Mouse (Mus musculus) cerebellum, adult 2 months (tissue): ENCODE data around the gene Il4i1. TPM values are rescaled to one million over a fixed set of nuclear protein-coding genes. Genes with fewer than 3 reads are reported as not detected.

Experiments
- DNase-seq, 2 experiments: peaks; one replicate each; pipeline ENCODE4 v3.0.0; 2021
- H3K27ac ChIP-seq: fragments of 200-500 bp; 2 replicates; pipeline ENCODE4 v1.5.1; 2012; ENCODE audit warnings: low read length, control low read depth, inconsistent platforms; ENCODE audit not compliant: insufficient read depth
- H3K27me3 ChIP-seq: fragments of 200-500 bp; 2 replicates; pipeline ENCODE4 v1.6.1; 2012; ENCODE audit warnings: inconsistent platforms, mild to moderate bottlenecking, low read length, moderate library complexity; ENCODE audit not compliant: control insufficient read depth, insufficient read depth
- H3K4me1 ChIP-seq: fragments of 200-500 bp; 2 replicates; pipeline ENCODE4 v1.6.1; 2011; ENCODE audit warnings: low read length; ENCODE audit not compliant: control insufficient read depth, insufficient read depth
- H3K4me3 ChIP-seq: fragments of 200-500 bp; replicated peaks from 2 replicates; pipeline ENCODE3; 2011; ENCODE audit warnings: mild to moderate bottlenecking, low read depth, low read length, control low read depth; ENCODE audit not compliant: insufficient read depth
- CTCF ChIP-seq: fragments of 200-500 bp; IDR thresholded peaks from 2 replicates; pipeline ENCODE4 v1.5.1; 2011; ENCODE audit warnings: low read depth, mild to moderate bottlenecking, control low read depth, low read length, moderate library complexity, borderline replicate concordance; ENCODE audit not compliant: insufficient read depth
- POLR2A ChIP-seq: fragments of 200-500 bp; IDR thresholded peaks from 2 replicates; pipeline ENCODE4 v1.6.1; 2011; ENCODE audit warnings: low read length, control low read depth, borderline replicate concordance; ENCODE audit not compliant: insufficient read depth
- WGBS: fragments of 180-500 bp; shearing (Covaris S2); methylation state at CpG from one replicate; pipeline ENCODE4 v1.1.7; 2018; 5-methylcytosine and 5-hydroxymethylcytosine counted together
- polyA plus RNA-seq: library from polyadenylated mRNA; depleted of rRNA; stranded (reverse); fragments of >200 nt; gene quantifications from 2 replicates; pipeline ENCODE4 v1.2.3, GENCODE M21; 2012

Gene Il4i1
- polyA plus RNA-seq, 1 experiment, result 1.9 TPM

GRCm38 (mm10) chr7:44836423-44837053 is 20.4 kb downstream of the Il4i1 start:
- 56% methylated on average over 9 of the region's 9 CpGs for WGBS
- TF ChIP-seq CTCF (no peak), POLR2A (no peak)

GRCm38 (mm10) chr7:44838073-44838472 is 21.9 kb downstream of the Il4i1 start:
- no peak for TF ChIP-seq POLR2A
- TF ChIP-seq CTCF, result no peak

More at GRCm38 (mm10) chr7:44836423-44837053, 20.4 kb downstream of the Il4i1 start:
- Histone ChIP-seq H3K4me1 (no peaks in the 10 kb centered on the region; the same call in 1 of the 2 replicates), H3K27ac (no peak overlapping the region), H3K27me3 (no peaks in the 10 kb centered on the region), H3K4me3 (no peak overlapping the region)
- no peak for DNase-seq

DNA sequence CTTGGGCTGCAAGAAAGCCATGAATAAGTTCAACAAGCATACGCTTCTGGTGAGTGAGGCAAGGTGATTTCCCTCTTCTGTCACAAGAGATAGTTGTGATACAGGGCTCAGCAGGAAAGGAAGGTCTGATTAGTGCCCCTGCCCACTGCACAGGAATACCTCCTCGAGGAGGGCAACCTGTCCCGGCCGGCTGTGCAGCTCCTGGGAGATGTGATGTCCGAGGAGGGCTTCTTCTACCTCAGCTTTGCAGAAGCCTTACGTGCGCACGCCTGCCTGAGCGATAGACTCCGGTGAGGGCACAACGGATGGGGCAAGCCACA is 22.9 kb downstream of the Il4i1 start:
- Histone ChIP-seq H3K27ac (no peak overlapping the region), H3K27me3 (no peaks in the 10 kb centered on the region), H3K4me3 (no peak overlapping the region), H3K4me1 (no peaks in the 10 kb centered on the region; the same call in 1 of the 2 replicates)
- 44% methylated on average over 11 of the region's 11 CpGs for whole genome bisulfite sequencing
- no peak for DNase-seq
- TF ChIP-seq POLR2A (no peak), CTCF (no peak)

More at GRCm38 (mm10) chr7:44838073-44838472, 21.9 kb downstream of the Il4i1 start:
- H3K4me1 ChIP-seq, result no peaks in the 10 kb centered on the region; the same call in 1 of the 2 replicates
- no peak overlapping the region for H3K4me3 ChIP-seq
- no peaks in the 10 kb centered on the region for H3K27me3 ChIP-seq
- no peak overlapping the region for H3K27ac ChIP-seq
- DNase-seq, result no peak
- 53% methylated on average over 6 of the region's 6 CpGs for WGBS

DNA sequence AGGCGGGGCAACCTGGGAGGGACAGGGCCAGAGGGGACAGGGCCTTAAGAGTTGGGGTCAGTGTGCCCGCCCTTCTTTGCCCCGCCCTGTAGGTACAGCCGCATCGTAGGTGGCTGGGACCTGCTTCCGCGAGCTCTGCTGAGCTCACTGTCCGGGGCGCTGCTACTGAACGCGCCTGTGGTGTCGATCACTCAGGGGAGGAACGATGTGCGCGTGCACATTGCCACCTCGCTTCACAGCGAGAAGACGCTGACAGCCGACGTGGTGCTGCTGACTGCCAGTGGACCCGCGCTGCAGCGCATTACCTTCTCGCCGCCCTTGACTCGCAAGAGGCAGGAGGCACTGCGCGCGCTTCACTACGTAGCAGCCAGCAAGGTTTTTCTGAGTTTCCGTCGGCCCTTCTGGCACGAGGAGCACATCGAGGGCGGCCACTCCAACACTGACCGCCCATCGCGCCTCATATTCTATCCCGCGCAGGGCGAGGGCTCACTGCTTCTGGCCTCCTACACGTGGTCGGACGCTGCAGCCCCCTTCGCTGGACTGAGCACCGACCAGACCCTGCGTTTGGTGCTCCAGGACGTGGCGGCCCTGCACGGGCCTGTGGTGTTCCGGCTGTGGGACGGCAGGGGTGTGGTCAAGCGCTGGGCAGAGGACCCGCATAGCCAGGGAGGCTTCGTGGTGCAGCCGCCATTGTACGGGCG is 23.5 kb downstream of the Il4i1 start:
- no peak for TF ChIP-seq CTCF
- TF ChIP-seq POLR2A, result no peak
- Histone ChIP-seq H3K4me1 (no peaks in the 10 kb centered on the region; the same call in 1 of the 2 replicates), H3K4me3 (peak overlapping the region; percentile 1), H3K27ac (no peak overlapping the region), H3K27me3 (no peaks in the 10 kb centered on the region)
- peak in 1 of 2 experiments; percentile 29 for DNase-seq
- 8% methylated on average over 58 of the region's 58 CpGs for WGBS

GRCm38 (mm10) chr7:44840426-44840825 is 24.2 kb downstream of the Il4i1 start:
- 57% methylated on average over 14 of the region's 14 CpGs for WGBS
- Histone ChIP-seq H3K4me3 (no peak overlapping the region), H3K27ac (no peak overlapping the region), H3K27me3 (no peaks in the 10 kb centered on the region), H3K4me1 (no peaks in the 10 kb centered on the region; the same call in 1 of the 2 replicates)
- TF ChIP-seq CTCF (no peak), POLR2A (no peak; the same call in 1 of the 2 replicates)
- DNase-seq, result no peak

DNA sequence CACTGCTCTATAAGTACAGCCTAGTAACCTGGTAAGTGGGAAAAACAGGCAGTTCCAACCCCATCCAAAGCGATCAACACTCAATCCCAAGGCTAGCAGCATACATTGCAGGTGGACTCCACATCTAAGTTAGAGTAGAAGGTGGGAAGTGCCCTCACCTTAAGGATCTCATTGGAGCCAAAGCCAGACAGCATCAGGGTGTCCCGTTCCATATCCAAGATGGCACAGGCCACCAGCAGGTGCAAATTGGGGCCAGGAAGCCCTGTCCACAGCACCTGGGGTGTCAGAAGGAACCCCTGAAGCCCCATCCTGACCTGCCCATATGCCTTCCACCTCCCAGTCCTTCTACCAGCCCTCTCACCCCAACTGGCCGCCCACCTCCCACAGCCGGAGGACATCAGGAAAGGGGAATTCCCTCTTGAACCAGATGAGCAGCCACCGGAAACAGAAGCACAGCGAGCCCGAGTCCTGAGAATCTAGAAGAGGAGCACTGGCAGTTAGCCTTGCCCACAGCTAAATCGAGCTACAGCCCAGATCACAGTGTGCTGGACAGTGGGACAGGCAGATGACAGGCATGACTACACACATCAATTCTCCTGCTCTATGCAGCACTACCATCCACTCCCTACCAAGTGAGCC is 25.8 kb downstream of the Il4i1 start:
- Histone ChIP-seq H3K4me3 (no peak overlapping the region), H3K27ac (no peak overlapping the region), H3K4me1 (no peaks in the 10 kb centered on the region; the same call in 1 of the 2 replicates), H3K27me3 (no peaks in the 10 kb centered on the region)
- TF ChIP-seq CTCF, result no peak
- no peak for TF ChIP-seq POLR2A
- 82% methylated on average over 8 of the region's 8 CpGs for WGBS
- DNase-seq, result no peak

DNA sequence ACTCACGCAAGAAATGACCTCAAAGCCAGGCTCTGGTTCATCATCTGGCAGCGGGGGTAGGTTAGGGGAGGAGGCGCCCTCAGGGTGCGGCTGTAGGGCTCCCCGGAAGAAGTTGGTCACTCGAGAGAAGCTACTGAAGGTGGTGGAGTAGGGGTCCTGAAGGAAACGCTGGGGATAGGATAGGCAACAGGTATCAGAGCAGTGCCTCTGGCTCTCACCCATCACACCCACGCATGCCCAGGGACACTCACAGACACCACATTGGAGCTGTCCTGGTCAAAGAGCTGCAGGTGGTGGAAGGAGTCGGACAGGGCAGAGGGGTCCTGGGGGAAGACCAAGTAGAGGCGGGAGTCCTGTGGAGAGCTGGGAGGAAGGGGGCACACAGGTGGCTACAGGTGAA is 28.8 kb downstream of the Il4i1 start:
- no peak for DNase-seq
- 89% methylated on average over 10 of the region's 10 CpGs for WGBS
- Histone ChIP-seq H3K4me1 (no peaks in the 10 kb centered on the region), H3K4me3 (no peak overlapping the region), H3K27me3 (no peaks in the 10 kb centered on the region), H3K27ac (no peak overlapping the region)
- TF ChIP-seq POLR2A (no peak), CTCF (no peak)
